Mouse (Mus musculus): ENCODE data around the gene Slc27a5.
A peak's percentile ranks its signal among the peaks of the same experiment; 100 is the strongest.

Slc27a5 gene

DNA sequence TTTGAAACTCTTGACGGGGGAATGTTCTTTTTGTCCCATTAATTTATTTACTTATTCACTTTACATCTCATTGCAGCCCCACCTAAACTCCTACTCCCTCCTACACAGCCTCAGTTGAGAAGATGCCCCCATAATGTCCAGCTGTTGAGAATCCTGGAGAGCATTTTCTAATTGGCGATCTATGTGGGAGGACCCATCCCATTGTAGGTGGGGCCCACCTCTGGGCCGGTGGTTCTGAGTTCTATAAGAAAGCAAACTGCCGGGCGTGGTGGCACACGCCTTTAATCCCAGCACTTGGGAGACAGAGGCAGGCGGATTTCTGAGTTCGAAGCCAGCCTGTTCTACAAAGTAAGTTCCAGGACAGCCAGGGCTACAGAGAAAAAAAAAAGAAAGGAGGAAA lies 11.1 kb downstream of the Slc27a5 start:
- no peak for DNase-seq (ENCODE audit: low read depth, low spot score)

DNA sequence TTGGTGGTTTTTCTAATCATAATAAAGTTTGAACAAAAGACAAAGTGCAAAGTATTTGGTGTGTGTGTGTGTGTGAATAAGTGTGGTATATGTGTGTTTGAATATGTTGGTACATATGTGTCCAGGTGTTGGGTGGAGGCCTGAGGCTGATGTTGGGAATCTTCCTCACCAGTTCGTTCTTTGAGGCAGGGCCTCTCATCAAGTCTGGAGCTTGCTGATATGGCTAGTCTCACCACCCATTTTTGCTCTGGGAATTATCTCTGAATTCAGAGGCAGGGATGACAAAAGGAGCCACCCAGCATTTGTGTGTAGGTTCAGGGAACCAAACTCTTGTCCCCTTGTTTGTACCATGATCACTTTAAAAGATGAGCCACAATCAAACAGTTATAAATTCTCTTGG lies 12.3 kb downstream of the Slc27a5 start:
- DNase-seq (ENCODE audit: low read depth, low spot score), result no peak

DNA sequence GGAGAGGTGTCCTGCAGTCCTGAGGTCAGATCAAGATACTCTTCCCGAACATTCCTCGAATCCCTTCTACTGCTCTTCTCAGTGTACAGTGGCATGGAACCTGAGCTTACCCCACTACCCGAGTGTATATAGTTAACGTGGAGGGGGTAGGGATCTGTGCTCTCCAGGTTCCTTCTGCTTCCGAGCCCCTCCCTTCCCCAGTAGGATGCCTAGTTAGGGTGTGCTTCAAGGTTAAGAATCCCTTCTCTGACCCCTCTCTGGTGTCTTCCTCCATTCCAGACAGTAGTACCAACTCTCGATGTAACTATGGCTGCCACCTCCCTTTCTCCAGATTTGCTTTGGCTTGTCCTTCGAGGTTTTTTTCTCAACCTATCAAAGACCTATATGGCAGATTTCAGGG lies 17.7 kb downstream of the Slc27a5 start:
- no peak for DNase-seq (ENCODE audit: low read depth, low spot score)

DNA sequence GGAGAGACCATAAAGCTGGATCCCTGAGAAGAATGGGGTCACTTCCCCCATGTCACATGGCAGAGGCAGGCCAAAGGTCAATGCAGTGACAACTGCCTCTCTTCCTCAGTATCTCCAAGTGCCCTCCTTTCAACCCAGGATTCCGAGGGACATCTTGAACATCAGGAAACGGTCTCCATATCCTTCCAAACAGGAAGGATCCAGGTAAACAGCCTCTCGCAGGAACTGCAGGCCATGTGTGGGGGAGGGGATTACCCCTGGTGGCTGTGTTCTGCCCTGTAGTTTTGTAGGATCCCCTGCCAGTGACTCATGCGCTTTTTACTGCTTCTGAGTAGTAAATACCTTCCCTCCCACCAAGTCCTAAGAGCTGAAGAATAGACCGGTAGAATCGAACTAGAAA lies 18.2 kb downstream of the Slc27a5 start:
- DNase-seq (ENCODE audit: low read depth, low spot score), result no peak

DNA sequence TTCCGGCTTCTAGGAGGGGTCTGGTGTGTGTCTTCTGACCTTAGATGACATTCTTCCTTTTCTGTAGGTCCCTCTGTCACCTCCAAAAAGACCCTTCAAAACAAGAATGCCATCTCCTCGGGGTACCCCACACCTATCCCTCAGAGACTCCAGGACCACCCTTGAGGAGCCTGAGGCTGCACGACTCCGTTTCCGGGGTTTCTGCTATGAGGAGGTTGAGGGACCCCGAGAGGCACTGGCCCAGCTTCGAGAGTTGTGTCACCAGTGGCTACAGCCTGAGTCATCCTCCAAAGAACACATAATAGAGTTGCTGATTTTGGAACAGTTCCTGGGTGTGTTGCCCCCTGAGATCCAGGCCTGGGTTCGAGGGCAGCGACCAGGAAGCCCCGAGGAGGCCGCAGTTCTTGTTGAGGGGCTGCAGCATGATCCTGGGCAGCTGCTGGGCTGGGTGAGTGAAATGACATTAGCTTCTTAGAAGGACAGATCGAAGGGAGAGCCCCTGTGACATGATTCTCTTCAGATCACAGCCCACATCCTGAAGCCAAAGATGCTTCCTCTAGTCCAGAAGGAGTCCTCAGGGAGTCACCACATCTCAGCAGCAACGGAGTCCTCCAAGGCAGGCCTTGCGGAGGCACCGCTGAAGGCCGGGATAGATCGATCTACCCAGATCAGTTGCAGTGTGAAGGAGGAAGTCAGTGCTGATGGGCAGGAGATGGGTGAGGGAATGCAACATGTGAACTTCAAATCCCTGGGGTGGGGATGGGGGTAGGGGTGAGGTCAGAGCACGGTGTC lies 18.9 kb downstream of the Slc27a5 start:
- no peak for DNase-seq (ENCODE audit: low read depth, low spot score)

DNA sequence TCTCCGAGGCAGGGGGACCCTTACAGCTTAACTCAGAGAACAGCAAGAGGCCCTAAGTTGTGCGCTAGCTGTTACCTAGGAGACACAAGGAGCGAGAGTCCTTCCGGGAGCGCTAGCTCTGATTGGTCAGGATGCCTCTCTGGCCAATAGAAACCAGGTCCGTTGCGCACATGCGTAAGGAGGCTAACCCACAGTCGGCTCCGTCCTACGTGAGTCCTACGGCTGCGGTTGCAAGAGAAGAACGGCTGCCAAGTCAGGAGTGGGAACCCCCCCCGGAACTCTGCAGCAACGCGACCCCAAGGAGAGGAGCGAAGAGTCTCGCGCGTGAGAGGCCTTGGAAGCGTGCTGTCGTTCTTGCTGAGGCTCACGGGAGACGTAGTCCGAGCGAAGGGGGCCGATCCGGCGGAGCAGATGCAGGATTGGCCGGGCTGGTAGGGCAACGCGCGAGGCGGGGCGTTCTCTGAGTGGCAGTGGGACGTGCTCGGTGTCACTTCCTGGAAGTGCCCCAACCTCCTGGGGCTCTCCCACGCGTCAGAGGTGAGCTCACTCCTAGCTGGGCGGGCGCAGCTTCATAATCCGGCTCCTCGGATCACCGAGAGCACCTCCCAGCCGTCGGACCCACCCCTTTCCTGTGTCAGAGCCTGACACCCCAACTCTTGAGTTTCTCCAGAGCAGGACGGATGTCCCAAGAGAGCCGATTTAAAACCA lies 20.2 kb downstream of the Slc27a5 start, which contains the start of gene Zfp446:
TSS of gene Zfp446 (plus strand) at position 167 of the 708 bp plus-strand sequence.
- DNase-seq (ENCODE audit: low read depth, low spot score), result peak; percentile 91

DNA sequence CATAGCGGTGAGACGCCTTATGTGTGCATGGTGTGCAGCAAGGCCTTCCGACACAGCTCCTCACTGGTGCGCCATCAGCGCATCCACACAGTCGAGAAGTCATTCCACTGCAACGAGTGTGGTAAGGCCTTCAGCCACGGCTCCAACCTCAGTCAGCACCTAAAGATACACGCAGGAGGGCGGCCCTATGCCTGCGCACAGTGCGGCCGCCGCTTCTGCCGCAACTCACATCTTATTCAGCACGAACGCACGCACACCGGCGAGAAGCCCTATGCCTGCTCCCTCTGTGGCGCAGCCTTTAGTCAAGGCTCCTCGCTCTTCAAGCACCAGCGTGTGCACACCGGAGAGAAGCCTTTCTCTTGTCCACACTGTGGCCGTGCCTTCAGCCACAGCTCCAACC lies 27.1 kb downstream of the Slc27a5 start:
- DNase-seq (ENCODE audit: low read depth, low spot score), result no peak

DNA sequence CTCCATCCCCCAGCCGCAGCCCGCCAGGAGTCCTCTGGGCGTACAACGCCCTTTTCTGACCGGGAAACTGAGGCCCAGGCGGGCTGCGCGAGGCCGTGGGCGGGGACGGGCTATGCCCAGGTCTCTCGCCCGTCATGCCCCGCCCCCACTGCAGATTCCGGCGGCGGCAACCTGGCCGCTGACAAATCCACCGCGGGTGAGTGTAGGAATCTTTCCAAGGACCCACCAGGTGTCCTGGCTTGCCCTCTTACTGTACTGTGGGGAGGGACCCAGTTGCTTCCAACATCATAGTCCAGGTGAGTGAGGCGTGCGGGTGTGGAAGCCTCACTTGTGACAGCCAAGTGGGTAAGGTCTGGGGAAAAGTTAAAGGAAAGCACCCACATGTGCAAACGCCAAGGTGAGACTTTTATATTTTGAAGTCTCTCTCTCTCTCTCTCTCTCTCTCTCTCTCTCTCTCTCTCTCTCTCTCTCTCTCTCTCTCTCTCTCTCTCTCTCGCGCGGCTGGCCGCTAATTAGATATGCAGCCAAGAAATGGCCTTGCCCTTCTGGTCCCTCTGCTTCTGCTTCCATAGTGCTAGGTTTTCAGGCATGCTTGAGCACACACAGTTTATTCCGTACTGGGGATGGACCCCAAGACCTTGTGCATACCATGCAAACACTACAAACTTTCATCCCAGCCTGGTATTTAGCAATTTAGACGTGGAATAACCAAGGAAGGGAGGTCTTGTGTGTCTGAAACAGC lies 31.7 kb downstream of the Slc27a5 start:
- DNase-seq (ENCODE audit: low read depth, low spot score), result no peak

DNA sequence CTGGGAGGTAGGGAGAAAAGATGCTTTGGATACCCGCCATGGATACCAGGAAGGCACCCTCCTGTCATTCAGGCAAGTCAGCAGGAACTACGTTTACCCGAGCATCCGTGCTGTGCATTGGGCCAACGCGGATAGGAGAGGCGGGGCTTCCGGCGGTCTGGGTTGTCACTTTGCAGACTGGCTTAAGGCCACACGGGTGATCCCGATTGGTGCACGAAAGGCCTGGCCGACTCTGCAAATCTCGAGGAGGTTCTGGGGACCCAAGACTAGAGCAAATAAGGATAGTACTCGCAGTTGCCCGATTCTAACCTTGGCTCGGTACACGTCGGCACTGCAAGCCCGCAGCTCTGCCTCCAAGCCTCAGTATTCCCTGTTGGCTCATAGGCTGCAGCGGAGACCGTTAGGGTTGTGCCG lies 32.3 kb downstream of the Slc27a5 start, which contains the start of gene Zfp324:
TSS of gene Zfp324 (plus strand) at position 161 of the 414 bp plus-strand sequence.
- DNase-seq (ENCODE audit: low read depth, low spot score), result no peak

DNA sequence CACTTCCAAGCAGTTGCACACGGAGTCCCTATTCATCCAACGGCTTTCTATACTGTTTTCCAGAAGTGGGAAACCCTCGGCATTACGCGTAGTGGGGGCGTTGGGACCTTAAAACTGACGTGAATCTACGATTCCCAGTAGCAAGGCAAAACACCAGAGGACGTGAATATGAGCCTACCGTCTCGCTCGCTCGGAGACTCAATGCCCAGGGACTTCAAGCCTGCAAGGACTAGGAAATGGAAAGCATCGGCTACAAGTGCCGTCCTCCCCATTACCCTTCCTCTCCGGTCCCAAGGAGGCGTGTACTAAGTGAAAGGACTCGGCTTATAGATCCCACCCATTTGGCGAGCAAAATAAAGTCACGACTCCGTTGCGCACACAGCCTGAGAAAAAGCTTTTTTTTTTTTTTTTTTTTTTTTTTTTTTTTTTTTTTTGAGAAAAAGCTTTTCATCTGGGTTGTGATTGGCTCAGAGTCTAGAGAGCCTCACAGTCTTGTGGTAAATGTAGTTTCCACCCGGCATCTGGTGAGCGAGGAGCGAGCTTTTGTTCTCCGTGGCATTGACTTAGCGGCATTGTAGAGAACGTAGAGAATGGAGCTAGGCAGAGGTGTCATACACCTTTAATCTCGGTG lies 36.4 kb downstream of the Slc27a5 start:
- DNase-seq (ENCODE audit: low read depth, low spot score), result no peak

DNA sequence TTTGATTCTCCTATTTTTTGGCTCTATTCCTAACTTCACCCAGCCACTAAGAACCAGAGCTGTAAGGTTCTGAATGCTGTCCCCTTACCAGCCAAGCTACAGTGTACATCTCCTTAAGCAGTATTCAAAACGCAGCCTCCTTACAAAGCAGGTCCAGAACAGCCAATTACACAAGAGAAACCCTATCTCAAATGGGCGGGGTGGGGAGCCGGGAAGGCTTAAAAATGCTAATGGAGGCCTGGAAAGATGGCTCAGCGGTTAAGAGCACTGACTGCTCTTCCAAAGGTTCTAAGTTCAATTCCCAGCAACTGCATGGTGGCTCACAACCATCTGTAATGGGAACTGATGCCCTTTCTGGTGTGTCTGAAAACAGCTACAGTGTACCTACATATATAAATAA lies 38.3 kb downstream of the Slc27a5 start:
- DNase-seq (ENCODE audit: low read depth, low spot score), result no peak

DNA sequence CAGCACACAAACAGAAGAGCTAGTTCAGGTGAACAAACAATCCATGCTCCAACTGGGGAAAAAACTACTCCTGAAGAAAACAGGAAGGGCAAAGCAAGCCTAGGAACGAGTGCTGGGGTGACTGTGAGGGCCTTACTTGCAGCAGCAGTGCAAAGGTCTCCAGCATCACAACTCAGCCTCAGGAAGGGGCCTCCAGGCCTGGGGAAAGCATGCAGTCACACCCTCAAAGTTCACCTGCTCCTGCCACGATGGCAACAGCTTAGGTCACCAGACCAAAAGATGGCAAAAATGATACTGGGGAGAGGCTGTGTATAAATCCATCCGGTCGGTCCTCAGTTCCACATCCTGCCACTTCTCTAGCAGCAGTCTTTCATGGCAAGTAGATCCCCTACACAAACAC lies 39.0 kb downstream of the Slc27a5 start:
- DNase-seq (ENCODE audit: low read depth, low spot score), result no peak

DNA sequence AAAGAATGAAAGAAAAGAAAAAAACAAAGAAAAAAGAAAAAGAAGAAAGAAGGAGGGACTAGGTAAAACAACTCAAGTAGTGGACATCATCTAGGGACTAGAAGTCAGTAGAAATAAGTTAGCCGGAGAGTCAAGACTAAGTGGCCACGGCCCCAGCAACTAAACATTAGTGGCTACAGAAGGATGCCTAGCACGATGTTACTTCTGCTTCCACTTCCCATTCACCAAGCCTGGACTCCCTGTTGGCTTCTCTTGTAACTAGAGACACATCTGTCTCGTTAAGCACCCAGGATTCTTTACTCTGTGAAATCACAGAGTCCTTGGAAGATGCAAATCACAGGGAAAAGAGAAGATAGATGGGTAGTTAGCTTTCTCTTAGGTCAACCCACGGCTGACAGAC lies 40.5 kb downstream of the Slc27a5 start:
- no peak for DNase-seq (ENCODE audit: low read depth, low spot score)

DNA sequence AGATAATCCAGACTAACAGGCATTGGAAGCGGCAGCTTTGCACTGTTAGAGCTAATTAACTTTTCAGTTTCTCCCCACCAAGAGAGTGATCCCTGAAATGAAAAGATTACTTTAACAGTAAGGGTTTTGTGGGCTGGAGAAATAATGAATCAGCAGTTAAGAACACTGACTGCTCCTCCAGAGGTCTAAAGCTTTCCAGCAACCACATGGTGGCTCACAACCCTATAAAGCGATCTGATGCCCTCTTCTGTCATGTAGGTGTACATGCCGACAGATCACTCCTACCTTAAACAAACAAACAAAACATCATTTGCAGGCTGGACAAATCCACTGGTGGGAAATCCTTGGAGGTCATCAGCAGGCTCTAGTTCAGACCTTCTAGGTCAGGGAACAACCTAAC lies 43.1 kb downstream of the Slc27a5 start:
- DNase-seq (ENCODE audit: low read depth, low spot score), result no peak

DNA sequence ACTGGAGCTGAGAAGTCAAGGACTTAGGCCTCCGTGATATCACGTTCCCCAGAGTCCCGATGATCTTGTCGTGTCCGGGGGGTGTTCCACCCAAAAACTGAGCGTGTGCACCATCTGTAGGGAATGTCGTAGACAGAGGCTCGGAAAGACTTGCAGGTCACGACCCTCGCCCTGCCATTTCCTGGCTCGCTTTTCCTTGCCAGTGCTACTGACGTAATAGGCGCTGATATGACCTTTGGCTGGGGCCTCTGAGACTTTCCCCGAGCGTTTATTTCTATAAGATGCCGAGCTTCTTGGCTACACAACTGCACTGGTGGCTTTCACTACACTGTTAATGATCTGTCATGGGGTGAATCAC lies 48.1 kb downstream of the Slc27a5 start:
- DNase-seq (ENCODE audit: low read depth, low spot score), result no peak

DNA sequence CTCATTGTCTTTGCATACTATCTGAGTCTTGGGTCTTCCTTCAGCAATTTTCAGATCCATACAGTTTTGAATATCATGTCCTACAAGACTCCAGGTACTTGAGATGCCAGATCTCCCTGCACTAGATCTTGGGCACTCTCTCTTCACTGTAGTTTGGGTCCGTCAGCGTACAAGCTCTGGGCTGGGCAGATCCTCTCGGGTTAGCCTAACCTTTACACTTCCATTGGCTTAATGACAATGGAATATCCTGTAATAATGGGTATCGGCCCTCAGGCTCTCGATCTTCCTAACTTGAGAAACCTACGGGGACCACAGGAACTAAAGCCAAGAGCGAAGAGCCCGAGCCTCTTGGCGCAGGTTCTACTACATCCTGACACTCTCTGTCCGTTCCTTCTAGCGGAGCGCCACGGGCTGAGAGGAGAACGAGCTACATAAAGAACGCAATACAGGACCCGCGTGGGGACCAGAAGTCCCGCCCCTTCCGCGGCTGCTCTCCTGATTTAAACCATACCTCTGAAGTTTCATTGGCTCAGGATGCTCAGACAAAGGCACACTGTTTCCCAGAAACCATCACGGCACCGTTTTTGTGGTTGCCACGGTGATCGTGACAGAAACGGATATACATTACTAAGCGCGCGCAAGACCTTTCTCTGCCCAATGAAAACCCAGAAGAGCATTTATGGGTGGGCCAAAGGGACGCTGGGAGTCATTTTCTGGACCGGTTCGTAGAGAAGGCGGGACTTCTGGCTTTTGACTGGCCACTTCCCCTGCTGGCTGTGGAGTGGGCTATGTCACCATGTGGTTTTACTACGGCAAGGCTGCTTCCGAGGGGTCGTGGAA lies 48.7 kb downstream of the Slc27a5 start:
- DNase-seq (ENCODE audit: low read depth, low spot score), result peak; percentile 74

DNA sequence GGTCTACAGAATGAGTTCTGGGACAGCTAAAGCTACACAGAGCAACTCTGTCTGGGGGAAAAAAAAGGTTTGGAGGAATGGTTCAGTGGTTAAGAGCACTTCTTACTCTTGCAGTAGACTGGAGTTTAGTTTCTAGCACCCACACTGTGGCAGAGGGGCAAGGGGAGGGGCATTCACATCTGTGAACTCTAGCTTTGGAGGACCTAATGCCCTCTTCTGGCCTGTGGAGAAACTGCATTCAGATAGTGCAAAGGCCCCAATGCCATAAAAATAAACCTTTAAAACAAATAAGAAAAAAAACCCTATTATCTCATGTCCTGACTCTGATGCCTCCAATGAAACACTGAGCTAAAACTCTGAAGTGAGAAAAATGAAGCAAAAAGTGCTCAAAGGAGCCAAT lies 54.5 kb downstream of the Slc27a5 start:
- DNase-seq (ENCODE audit: low read depth, low spot score), result no peak

DNA sequence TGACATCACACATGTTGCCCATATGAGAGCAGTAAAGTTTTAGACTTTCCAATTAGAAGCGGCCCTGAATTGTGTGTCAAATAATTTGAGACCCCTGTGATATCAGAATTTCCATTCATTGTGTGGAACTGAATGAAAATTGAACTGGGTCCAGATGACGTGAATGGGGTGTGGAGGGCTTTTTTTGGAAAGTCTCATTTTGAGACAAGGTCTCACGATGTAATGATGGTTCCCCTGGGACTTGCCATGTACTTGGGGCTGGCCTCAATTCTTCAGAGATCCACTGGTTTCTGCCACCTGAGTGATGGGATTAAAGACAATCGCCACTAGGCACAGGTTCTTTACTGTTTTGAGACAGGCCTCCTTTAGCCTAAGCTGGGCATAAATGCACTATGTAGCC lies 57.4 kb downstream of the Slc27a5 start:
- DNase-seq (ENCODE audit: low read depth, low spot score), result no peak
